Mouse (Mus musculus) limb, embryonic 11.5 days (tissue): Measurements from ENCODE around the gene Ltc4s. TPM values are rescaled to one million over a fixed set of nuclear protein-coding genes. Genes with fewer than 3 reads are reported as not detected.

ENCODE experiments used
- ATAC-seq: fragments of 200-750 bp; cut with Nextera tagmentation; 2 replicates; pipeline ENCODE4 v1.8.0; 2017; ENCODE audit warnings: low read depth; ENCODE audit not compliant: insufficient number of reproducible peaks, low FRiP score, low TSS enrichment
- DNase-seq: peaks from one replicate; pipeline ENCODE4 v3.0.0-alpha.2; 2015; ENCODE audit warnings: low spot score
- H3K27ac ChIP-seq: fragments of 300-500 bp; sonication (generic); replicated peaks from 2 replicates; pipeline ENCODE4 v1.5.1; 2014; ENCODE audit warnings: low read depth, mild to moderate bottlenecking, low read length
- H3K27me3 ChIP-seq: fragments of 300-500 bp; sonication (generic); 2 replicates; pipeline ENCODE4 v1.6.1; 2014; ENCODE audit warnings: mild to moderate bottlenecking, low read length, mixed read lengths; ENCODE audit not compliant: control insufficient read depth, insufficient read depth
- H3K36me3 ChIP-seq: fragments of 300-500 bp; sonication (generic); 2 replicates; pipeline ENCODE4 v1.6.1; 2014; ENCODE audit warnings: mild to moderate bottlenecking, low read length, moderate library complexity, mixed read lengths; ENCODE audit not compliant: control insufficient read depth, insufficient read depth
- H3K4me1 ChIP-seq: fragments of 300-500 bp; sonication (generic); 2 replicates; pipeline ENCODE4 v1.6.1; 2014; ENCODE audit warnings: low read length, mixed read lengths; ENCODE audit not compliant: control insufficient read depth, insufficient read depth
- H3K4me2 ChIP-seq: fragments of 300-500 bp; sonication (generic); 2 replicates; pipeline ENCODE4 v1.6.1; 2014; ENCODE audit warnings: low read depth, mild to moderate bottlenecking, moderate library complexity; ENCODE audit not compliant: severe bottlenecking
- H3K4me3 ChIP-seq: fragments of 300-500 bp; sonication (generic); 2 replicates; pipeline ENCODE4 v1.5.1; 2014; ENCODE audit warnings: low read depth, low read length
- H3K9ac ChIP-seq: fragments of 300-500 bp; sonication (generic); 2 replicates; pipeline ENCODE4 v1.6.1; 2014; ENCODE audit warnings: mild to moderate bottlenecking, low read length
- H3K9me3 ChIP-seq: fragments of 300-500 bp; sonication (generic); 2 replicates; pipeline ENCODE4 v1.6.1; 2016; ENCODE audit warnings: low read length; ENCODE audit not compliant: control insufficient read depth
- WGBS: fragments of 180-500 bp; shearing (Covaris S2); extraction: QIAGEN DNeasy Blood & Tissue Kit; methylation state at CpG from one replicate; pipeline ENCODE4 v1.1.7; 2014; 5-methylcytosine and 5-hydroxymethylcytosine counted together
- polyA plus RNA-seq: library from polyadenylated mRNA; unstranded; fragments of >200 nt; fragmentation: Nextera tagmentation; extraction: Ambion mirVana; gene quantifications from 2 replicates; pipeline ENCODE4 v1.2.1, GENCODE M21; 2014

The Ltc4s gene
- polyA plus RNA-seq, 1 experiment from 2014 or later: 0.57 TPM

- WGBS: 90% methylated on average over 7 of the region's 7 CpGs
- Histone ChIP-seq H3K4me2 (no peak overlapping the region), H3K9ac (no peak overlapping the region), H3K4me3 (no peak overlapping the region), H3K27ac (no peak overlapping the region), H3K27me3 (no peaks in the 10 kb centered on the region), H3K36me3 (peaks cover 21% of the 10 kb centered on the region), H3K4me1 (no peaks in the 10 kb centered on the region), H3K9me3 (no peaks in the 10 kb centered on the region)
- no peak for ATAC-seq
- DNase-seq: no peak
These were observed 18.2 kb upstream of the Ltc4s start for GRCm38 (mm10) chr11:50256615-50257014.

DNA sequence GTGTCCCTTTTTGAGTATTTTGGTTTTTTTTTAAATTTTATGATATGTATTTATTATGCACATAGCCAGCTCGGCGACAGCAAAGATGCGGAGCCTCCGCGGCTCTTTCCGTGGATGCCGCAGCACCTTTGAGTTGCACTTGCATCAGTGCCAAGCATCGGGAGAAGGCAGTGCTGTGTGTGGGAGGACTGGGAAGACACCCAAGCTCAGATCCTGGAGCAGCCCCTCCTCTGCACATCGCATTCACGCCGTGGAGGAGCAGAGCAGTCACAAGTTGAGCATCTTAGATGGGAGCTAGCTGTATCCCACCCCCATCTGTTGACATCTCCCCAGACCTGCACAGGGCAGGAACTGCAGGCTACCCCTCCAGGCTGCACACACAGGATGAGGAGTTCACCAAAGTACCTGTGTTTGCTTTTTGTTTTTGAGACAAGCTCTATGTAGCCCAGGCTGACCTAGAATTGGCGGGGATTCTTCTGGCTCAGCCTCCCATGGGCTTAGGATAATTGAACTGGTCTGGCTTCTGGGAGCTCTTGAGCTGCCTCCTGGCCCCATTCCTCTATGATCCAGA is 15.7 kb upstream of the Ltc4s start:
- Histone ChIP-seq H3K4me3 (no peak overlapping the region), H3K9me3 (no peaks in the 10 kb centered on the region), H3K27me3 (no peaks in the 10 kb centered on the region), H3K9ac (no peak overlapping the region), H3K4me1 (no peaks in the 10 kb centered on the region), H3K4me2 (no peak overlapping the region), H3K27ac (no peak overlapping the region), H3K36me3 (peaks cover 9% of the 10 kb centered on the region)
- no peak for DNase-seq
- 87% methylated on average over 12 of the region's 12 CpGs for WGBS
- no peak for ATAC-seq

DNA sequence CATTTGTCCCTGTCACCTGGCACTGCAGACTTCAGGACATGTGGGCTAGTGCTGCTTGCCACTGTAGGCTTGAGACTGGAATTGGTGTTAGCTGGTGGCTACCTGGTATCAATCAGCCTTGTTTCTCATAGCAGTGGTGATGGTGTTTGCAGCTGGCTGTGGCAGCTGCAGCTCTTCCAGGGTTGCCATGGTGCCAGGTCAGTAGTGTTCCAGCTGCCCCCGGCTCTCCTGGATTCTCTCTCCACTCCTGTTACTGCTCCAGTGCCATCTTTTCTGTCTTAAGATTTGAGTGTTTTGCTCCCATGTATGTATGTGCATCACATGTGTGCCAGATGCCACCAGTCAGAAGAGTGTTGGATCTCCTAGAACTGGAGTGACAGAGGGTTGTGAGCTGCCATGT is 15.0 kb upstream of the Ltc4s start:
- Histone ChIP-seq H3K9ac (no peak overlapping the region), H3K9me3 (no peaks in the 10 kb centered on the region), H3K27ac (no peak overlapping the region), H3K4me1 (no peaks in the 10 kb centered on the region), H3K4me3 (no peak overlapping the region), H3K4me2 (no peak overlapping the region), H3K36me3 (peaks cover 9% of the 10 kb centered on the region), H3K27me3 (no peaks in the 10 kb centered on the region)
- WGBS: 59% methylated on average over 1 of the region's 1 CpGs
- no peak for ATAC-seq
- no peak for DNase-seq

GRCm38 (mm10) chr11:50252684-50253265 is 14.4 kb upstream of the Ltc4s start:
- WGBS: 53% methylated on average over 11 of the region's 11 CpGs
- no peak for DNase-seq
- Histone ChIP-seq H3K27ac (no peak overlapping the region), H3K4me1 (no peaks in the 10 kb centered on the region), H3K4me2 (no peak overlapping the region), H3K27me3 (no peaks in the 10 kb centered on the region), H3K36me3 (peaks cover 5% of the 10 kb centered on the region), H3K4me3 (no peak overlapping the region), H3K9me3 (no peaks in the 10 kb centered on the region), H3K9ac (no peak overlapping the region)
- peak; percentile 61; the same call in 1 of the 2 replicates for ATAC-seq

- H3K4me2 ChIP-seq: no peak overlapping the region
- DNase-seq: peak; percentile 33
- no peaks in the 10 kb centered on the region for H3K4me1 ChIP-seq
- 42% methylated on average over 3 of the region's 3 CpGs for WGBS
- H3K4me3 ChIP-seq: no peak overlapping the region
- no peak for ATAC-seq
- H3K36me3 ChIP-seq: peaks cover 6% of the 10 kb centered on the region
- 0 out of 2 replicates have a peak overlapping the region, but pooled peaks have one; percentile 26 for H3K27ac ChIP-seq
- H3K27me3 ChIP-seq: no peaks in the 10 kb centered on the region
- no peak overlapping the region for H3K9ac ChIP-seq
- no peaks in the 10 kb centered on the region for H3K9me3 ChIP-seq
These were observed 13.8 kb upstream of the Ltc4s start for GRCm38 (mm10) chr11:50252166-50252565.

DNA sequence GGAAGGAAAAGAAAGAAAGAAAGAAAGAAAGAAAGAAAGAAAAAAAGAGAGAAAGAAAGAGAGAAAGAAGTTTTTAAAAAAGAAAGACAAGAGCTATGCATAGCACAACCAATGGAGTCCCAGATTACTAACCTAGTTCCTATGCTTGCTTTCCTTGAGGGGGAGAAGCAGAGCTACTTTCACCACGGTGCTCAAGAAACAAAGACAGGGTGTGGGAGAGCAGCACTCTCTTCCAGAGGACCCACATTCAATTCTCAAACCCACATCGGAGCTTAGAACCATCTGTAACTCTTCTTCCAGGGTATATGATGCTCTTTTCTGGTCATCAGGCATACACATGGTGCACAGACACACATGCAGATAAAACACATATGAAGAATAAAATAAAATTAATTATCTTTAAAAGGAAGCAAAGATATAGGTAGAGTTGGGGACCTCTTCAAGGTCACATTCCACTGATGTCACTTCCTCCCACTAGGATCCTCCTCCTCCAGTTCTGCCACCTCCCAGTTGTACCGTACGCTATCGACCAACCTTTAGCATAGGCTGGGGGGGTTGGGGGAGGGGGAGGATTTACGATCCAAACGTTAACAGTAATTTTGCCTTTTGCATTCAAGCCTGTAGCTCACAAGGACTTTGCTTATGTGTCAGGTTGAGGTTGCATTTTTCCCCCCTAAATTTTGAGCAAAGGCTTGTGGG is 10.2 kb upstream of the Ltc4s start:
- DNase-seq (no peak), ATAC-seq (no peak)
- 75% methylated on average over 7 of the region's 7 CpGs for WGBS
- H3K9me3 ChIP-seq: no peaks in the 10 kb centered on the region
- no peaks in the 10 kb centered on the region for H3K27me3 ChIP-seq
- H3K4me3 ChIP-seq: no peak overlapping the region
- H3K9ac ChIP-seq: no peak overlapping the region
- no peaks in the 10 kb centered on the region for H3K4me1 ChIP-seq
- H3K27ac ChIP-seq: no peak overlapping the region
- H3K36me3 ChIP-seq: 0 out of 2 replicates have a peak, but pooled peaks cover 2% of the 10 kb centered on the region
- H3K4me2 ChIP-seq: no peak overlapping the region

- ATAC-seq: no peak
- no peaks in the 10 kb centered on the region for H3K27me3 ChIP-seq
- H3K27ac ChIP-seq: no peak overlapping the region
- H3K9ac ChIP-seq: no peak overlapping the region
- no peaks in the 10 kb centered on the region for H3K9me3 ChIP-seq
- H3K4me3 ChIP-seq: no peak overlapping the region
- WGBS: 72% methylated on average over 5 of the region's 5 CpGs
- no peak overlapping the region for H3K4me2 ChIP-seq
- DNase-seq: no peak
- H3K36me3 ChIP-seq: 0 out of 2 replicates have a peak, but pooled peaks cover 2% of the 10 kb centered on the region
- H3K4me1 ChIP-seq: no peaks in the 10 kb centered on the region
These were observed 6.9 kb upstream of the Ltc4s start for GRCm38 (mm10) chr11:50245269-50245668.

GRCm38 (mm10) chr11:50243926-50244325 is 5.5 kb upstream of the Ltc4s start:
- H3K4me3 ChIP-seq: no peak overlapping the region
- 0 out of 2 replicates have a peak, but pooled peaks cover 2% of the 10 kb centered on the region for H3K36me3 ChIP-seq
- no peak overlapping the region for H3K4me2 ChIP-seq
- no peak overlapping the region for H3K27ac ChIP-seq
- H3K9me3 ChIP-seq: no peaks in the 10 kb centered on the region
- ATAC-seq (no peak), DNase-seq (no peak)
- H3K4me1 ChIP-seq: no peaks in the 10 kb centered on the region
- H3K9ac ChIP-seq: no peak overlapping the region
- WGBS: 84% methylated on average over 6 of the region's 6 CpGs
- no peaks in the 10 kb centered on the region; the same call in 1 of the 2 replicates for H3K27me3 ChIP-seq
